Mouse (Mus musculus) intestine, embryonic 15.5 days (tissue): ENCODE measurements at regions not wholly inside any gene's neighbourhood (a gene's known extent, or its start where the extent isn't known, plus 50 kb on each side); places are given as distances from the start of the nearest gene placed in this dataset.

Experiments
- ATAC-seq: fragments of 200-750 bp; cut with Nextera tagmentation; 2 replicates; pipeline ENCODE4 v1.8.0; 2017; ENCODE audit warnings: moderate TSS enrichment, moderate library complexity
- H3K27ac ChIP-seq: fragments of 300-500 bp; sonication (generic); 2 replicates; pipeline ENCODE4 v1.5.1; 2015; ENCODE audit warnings: mild to moderate bottlenecking, inconsistent platforms
- H3K27me3 ChIP-seq: fragments of 300-500 bp; sonication (generic); replicated peaks from 2 replicates; pipeline ENCODE4 v1.6.1; 2015; ENCODE audit warnings: inconsistent platforms
- H3K36me3 ChIP-seq: fragments of 300-500 bp; sonication (generic); 2 replicates; pipeline ENCODE4 v1.6.1; 2015; ENCODE audit warnings: inconsistent platforms
- H3K4me1 ChIP-seq: fragments of 300-500 bp; sonication (generic); replicated peaks from 2 replicates; pipeline ENCODE4 v1.6.1; 2015; ENCODE audit warnings: inconsistent platforms
- H3K4me2 ChIP-seq: fragments of 300-500 bp; sonication (generic); replicated peaks from 2 replicates; pipeline ENCODE4 v1.6.1; 2015; ENCODE audit warnings: mild to moderate bottlenecking, inconsistent platforms
- H3K4me3 ChIP-seq: fragments of 300-500 bp; sonication (generic); replicated peaks from 2 replicates; pipeline ENCODE4 v1.5.1; 2015; ENCODE audit warnings: inconsistent platforms
- H3K9ac ChIP-seq: fragments of 300-500 bp; sonication (generic); 2 replicates; pipeline ENCODE4 v1.6.1; 2015; ENCODE audit warnings: inconsistent platforms
- H3K9me3 ChIP-seq: fragments of 300-500 bp; sonication (generic); 2 replicates; pipeline ENCODE4 v1.6.1; 2016; ENCODE audit warnings: inconsistent platforms
- WGBS: fragments of 180-500 bp; shearing (Covaris S2); methylation state at CpG from one replicate; pipeline ENCODE4 v1.1.7; 2015; 5-methylcytosine and 5-hydroxymethylcytosine counted together

DNA sequence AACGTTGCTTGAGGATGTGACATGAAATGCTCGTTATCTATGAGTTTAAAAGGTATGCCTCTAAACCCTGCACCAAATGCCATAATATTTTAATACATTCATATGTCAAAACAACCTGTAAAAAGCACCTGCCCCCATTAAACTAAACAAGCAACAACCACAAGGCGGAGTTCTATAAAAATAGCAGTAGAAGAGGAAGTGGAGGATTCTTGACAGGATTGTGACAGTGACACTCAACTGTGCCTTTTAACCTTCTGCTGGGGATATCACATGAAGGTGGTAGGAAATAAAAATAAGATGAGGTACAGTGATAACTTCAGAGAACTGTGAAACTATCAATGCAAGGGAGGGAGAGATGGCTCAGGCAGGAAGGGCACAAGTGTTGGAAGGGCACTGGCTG is 58.6 kb upstream of the Dbx2 start:
- no peaks in the 10 kb centered on the region for H3K36me3 ChIP-seq
- 83% methylated on average over 3 of the region's 3 CpGs for WGBS
- H3K9me3 ChIP-seq: no peaks in the 10 kb centered on the region
- H3K4me2 ChIP-seq: no peak overlapping the region
- no peak overlapping the region for H3K4me3 ChIP-seq
- no peak overlapping the region for H3K27ac ChIP-seq
- H3K4me1 ChIP-seq: no peaks in the 10 kb centered on the region
- no peak for ATAC-seq
- H3K27me3 ChIP-seq: no peaks in the 10 kb centered on the region
- H3K9ac ChIP-seq: no peak overlapping the region

DNA sequence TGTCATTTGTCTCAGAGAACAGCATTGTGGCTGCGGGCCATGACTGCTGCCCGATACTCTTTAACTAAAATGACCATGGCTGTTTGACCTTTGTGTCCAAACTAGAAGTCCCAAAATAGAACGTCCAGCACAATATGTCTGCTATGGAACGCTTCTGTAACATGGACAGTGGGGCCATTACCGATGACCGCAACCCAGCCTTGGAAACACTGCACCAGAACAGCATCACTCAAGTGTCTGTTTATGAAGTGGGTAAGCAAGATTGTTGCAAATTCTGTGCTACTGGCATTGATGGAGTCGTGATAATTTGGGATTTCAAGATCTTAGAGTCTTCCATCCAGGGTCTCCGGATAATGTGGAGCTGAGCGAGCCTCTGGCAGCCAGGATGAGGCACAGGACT is 60.2 kb upstream of the Dbx2 start:
- ATAC-seq: no peak
- Histone ChIP-seq H3K9ac (no peak overlapping the region), H3K4me1 (no peaks in the 10 kb centered on the region), H3K27me3 (no peaks in the 10 kb centered on the region), H3K27ac (no peak overlapping the region), H3K4me3 (no peak overlapping the region), H3K4me2 (no peak overlapping the region), H3K9me3 (no peaks in the 10 kb centered on the region), H3K36me3 (no peaks in the 10 kb centered on the region)
- WGBS: 81% methylated on average over 9 of the region's 9 CpGs

DNA sequence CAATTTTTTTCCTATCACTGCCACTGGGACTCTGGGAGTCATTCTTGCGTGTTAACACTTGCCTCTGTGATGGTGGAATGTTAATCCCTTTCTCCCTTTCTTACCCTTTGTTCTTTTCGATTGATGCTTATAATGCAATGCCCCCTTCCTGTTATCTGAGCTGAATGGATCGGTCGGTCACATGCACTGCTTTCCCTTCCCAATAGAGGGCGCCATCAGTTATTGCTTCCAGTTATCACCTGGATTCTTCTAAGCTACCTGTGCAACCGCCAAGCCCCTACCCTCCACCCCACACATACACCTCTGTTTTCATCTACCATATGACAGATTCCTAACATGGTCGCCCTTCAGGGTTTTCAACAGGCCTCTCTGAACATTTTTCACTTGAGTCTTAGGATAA is 66.9 kb upstream of the Ano6 start:
- H3K27me3 ChIP-seq: no peaks in the 10 kb centered on the region
- no peak overlapping the region for H3K27ac ChIP-seq
- H3K36me3 ChIP-seq: no peaks in the 10 kb centered on the region
- no peak overlapping the region for H3K9ac ChIP-seq
- 0 out of 2 replicates have a peak, but pooled peaks cover 2% of the 10 kb centered on the region for H3K4me1 ChIP-seq
- no peak overlapping the region for H3K4me2 ChIP-seq
- WGBS: 44% methylated on average over 7 of the region's 7 CpGs
- no peak for ATAC-seq
- no peak overlapping the region for H3K4me3 ChIP-seq
- no peaks in the 10 kb centered on the region for H3K9me3 ChIP-seq

DNA sequence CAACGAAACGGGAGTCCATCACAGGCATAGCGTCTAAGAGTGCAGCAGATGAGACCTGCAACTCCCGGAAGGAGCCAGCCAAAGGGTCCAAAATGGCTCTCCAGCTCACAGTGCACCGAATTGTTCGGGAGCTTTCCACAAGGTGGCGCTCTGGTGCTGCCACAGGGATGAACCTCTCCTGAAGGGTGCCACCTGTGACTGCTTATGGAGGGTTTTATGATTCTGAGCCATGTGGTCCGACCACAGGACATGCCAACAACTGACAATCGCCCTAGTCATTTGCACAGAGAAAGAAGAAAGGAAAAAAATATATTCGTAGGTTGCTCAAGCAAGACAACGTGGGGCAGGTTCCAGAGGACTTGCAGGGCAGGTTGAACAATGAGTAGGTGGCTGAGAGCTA is 64.8 kb upstream of the Ano6 start:
- H3K9me3 ChIP-seq: no peaks in the 10 kb centered on the region
- peak; percentile 36; the same call in 1 of the 2 replicates for ATAC-seq
- no peaks in the 10 kb centered on the region for H3K36me3 ChIP-seq
- no peak overlapping the region for H3K9ac ChIP-seq
- 33% methylated on average over 11 of the region's 11 CpGs for WGBS
- H3K27ac ChIP-seq: no peak overlapping the region
- no peak overlapping the region for H3K4me3 ChIP-seq
- H3K4me1 ChIP-seq: 0 out of 2 replicates have a peak, but pooled peaks cover 2% of the 10 kb centered on the region
- H3K4me2 ChIP-seq: no peak overlapping the region
- H3K27me3 ChIP-seq: no peaks in the 10 kb centered on the region

DNA sequence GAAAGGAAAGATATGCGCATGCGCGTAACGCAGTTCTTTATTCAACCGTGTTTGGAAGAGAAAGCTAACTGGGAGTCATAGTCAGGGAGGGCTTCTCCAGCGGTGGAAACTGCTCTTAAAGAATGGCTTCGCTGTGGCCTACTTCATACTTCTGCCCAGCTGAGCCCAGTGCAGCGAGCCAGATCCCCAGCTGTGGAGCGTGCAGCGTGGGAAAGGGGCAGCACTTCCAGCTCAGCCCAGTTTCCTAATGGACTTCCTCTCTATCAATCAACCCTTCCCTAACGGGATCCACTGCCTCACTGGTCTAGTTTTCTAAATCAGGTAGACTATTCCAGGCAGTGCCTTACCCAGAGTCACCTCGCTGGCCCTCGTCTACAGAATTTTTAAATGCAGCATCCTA is 64.1 kb upstream of the Ano6 start:
- no peak overlapping the region for H3K4me2 ChIP-seq
- no peak for ATAC-seq
- 75% methylated on average over 13 of the region's 13 CpGs for WGBS

DNA sequence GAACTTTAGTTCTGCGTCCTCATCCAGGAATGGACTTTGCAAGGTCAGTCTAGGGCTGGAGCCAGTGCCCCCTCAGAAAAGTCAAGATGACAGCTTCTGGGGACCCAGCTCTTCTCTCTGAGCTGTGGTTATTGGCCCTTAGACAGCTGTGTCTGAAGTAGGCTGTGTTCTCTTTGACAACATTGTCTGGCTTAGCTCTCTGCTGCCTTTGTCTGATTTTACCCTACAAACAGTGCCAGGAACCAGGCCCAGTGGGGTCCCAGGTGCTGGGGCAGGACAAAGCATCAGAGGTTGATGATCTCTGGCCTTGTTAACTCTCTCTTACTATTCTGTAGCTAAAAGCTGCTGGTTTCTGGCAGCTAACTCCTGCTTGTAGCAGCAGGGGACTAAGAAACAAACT is 54.9 kb upstream of the Ano6 start:
- Histone ChIP-seq H3K9me3 (no peaks in the 10 kb centered on the region), H3K27me3 (no peaks in the 10 kb centered on the region), H3K9ac (no peak overlapping the region), H3K4me2 (no peak overlapping the region), H3K27ac (no peak overlapping the region), H3K36me3 (no peaks in the 10 kb centered on the region), H3K4me1 (no peaks in the 10 kb centered on the region), H3K4me3 (no peak overlapping the region)
- WGBS: 83% methylated on average over 1 of the region's 1 CpGs
- ATAC-seq: no peak

More for the DNA sequence above, 64.1 kb upstream of the Ano6 start:
- Histone ChIP-seq H3K4me1 (0 out of 2 replicates have a peak, but pooled peaks cover 2% of the 10 kb centered on the region), H3K27ac (no peak overlapping the region), H3K9me3 (no peaks in the 10 kb centered on the region), H3K27me3 (no peaks in the 10 kb centered on the region), H3K36me3 (no peaks in the 10 kb centered on the region), H3K4me3 (no peak overlapping the region), H3K9ac (no peak overlapping the region)
